Comparison of ENCODE assay signal across 9 mouse cellular contexts in genomic region chr5:21168689-21169345, GRCm38 (mm10). TPM values are rescaled to one million over a fixed set of nuclear protein-coding genes. Genes with fewer than 3 reads are reported as not detected.
A peak's percentile ranks its signal among the peaks of the same experiment; 100 is the strongest.
DNase-seq lines count a peak whose midpoint lies in the region; ATAC-seq and TF ChIP-seq lines count a peak whose summit lies in the region.
"Had no signal": no experiment of that assay in that cellular context is flagged by ENCODE, and none has a peak within 500 bp of the region (broad histone marks: within the 10 kb centered on the region; RNA-seq: fewer than 3 reads in every experiment).

No protein-coding gene starts in this region.

- no peaks in the 10 kb centered on the region for H3K27me3 ChIP-seq in hindbrain, embryonic 15.5 days
- H3K27me3 ChIP-seq in midbrain, postnatal 0 days (ENCODE audit: insufficient read depth, low read length), result no peaks in the 10 kb centered on the region

- peak; percentile 83 for ATAC-seq in hindbrain, embryonic 15.5 days (ENCODE audit: low FRiP score, low read depth)
- 0 out of 2 replicates have a peak, but pooled peaks have one; percentile 64 for ATAC-seq in midbrain, postnatal 0 days (ENCODE audit: low FRiP score)

- H3K9me3 ChIP-seq in hindbrain, embryonic 15.5 days, result no peaks in the 10 kb centered on the region
- no peaks in the 10 kb centered on the region for H3K9me3 ChIP-seq in midbrain, postnatal 0 days (ENCODE audit: low read length)
- H3K9me3 ChIP-seq: G1E had no signal

- no peak overlapping the region for H3K4me2 ChIP-seq in hindbrain, embryonic 15.5 days
- no peak overlapping the region for H3K4me2 ChIP-seq in midbrain, postnatal 0 days (ENCODE audit: low read depth, low read length, poor library complexity, severe bottlenecking)

- DNase-seq in gastrocnemius, postnatal 14 days, result peak; percentile 32
- no peak for DNase-seq in gastrocnemius, postnatal 36 days
- DNase-seq in right cerebral cortex, adult 18-20 months, result peak; percentile 41
- DNase-seq in right cerebral cortex, postnatal 14 days, result no peak
- DNase-seq in midbrain, postnatal 0 days (ENCODE audit: low spot score), result peak; percentile 78
- DNase-seq in ovary, postnatal 10 days (ENCODE audit: low spot score), result no peak
- DNase-seq in testis, postnatal 14 days (ENCODE audit: low spot score), result no peak

- H3K4me3 ChIP-seq in hindbrain, embryonic 15.5 days, result no peak overlapping the region
- no peak overlapping the region for H3K4me3 ChIP-seq in midbrain, postnatal 0 days (ENCODE audit: low read depth, low read length)

- no peak overlapping the region for H3K9ac ChIP-seq in hindbrain, embryonic 15.5 days
- H3K9ac ChIP-seq in midbrain, postnatal 0 days (replicated peaks; ENCODE audit: low read length, poor library complexity, severe bottlenecking), result no peak overlapping the region

- TF ChIP-seq CTCF in midbrain, postnatal 0 days (IDR thresholded peaks at IDR 0.05), result no peak

- 34% methylated on average over 8 of the region's 8 CpGs for WGBS in hindbrain, embryonic 15.5 days
- WGBS in midbrain, postnatal 0 days, result 30% methylated on average over 8 of the region's 8 CpGs

- H3K36me3 ChIP-seq in hindbrain, embryonic 15.5 days, result no peaks in the 10 kb centered on the region
- H3K36me3 ChIP-seq in midbrain, postnatal 0 days (ENCODE audit: insufficient read depth, low read length), result no peaks in the 10 kb centered on the region
- H3K36me3 ChIP-seq: G1E had no signal

- intact Hi-C loops in gastrocnemius, postnatal 14 days (cut with DNase I; ENCODE audit: low total_unique reads), result no loop called here
- intact Hi-C loops in gastrocnemius, postnatal 36 days (cut with DNase I), result no loop called here

- H3K4me1 ChIP-seq in hindbrain, embryonic 15.5 days (replicated peaks), result peaks cover 47% of the 10 kb centered on the region
- H3K4me1 ChIP-seq in midbrain, postnatal 0 days (ENCODE audit: insufficient read depth, low read length), result 0 out of 2 replicates have a peak, but pooled peaks cover 5% of the 10 kb centered on the region

- H3K27ac ChIP-seq in hindbrain, embryonic 15.5 days (replicated peaks), result peak overlapping the region; percentile 76
- 0 out of 2 replicates have a peak overlapping the region, but pooled peaks have one; percentile 13 for H3K27ac ChIP-seq in midbrain, postnatal 0 days (ENCODE audit: low read depth, low read length)

RNA-seq across cellular contexts. Expression of gene Gsap, which starts 17.2 kb away (rescaled TPM):
- 1 to 10 TPM; 2.1 to 2.4 TPM for total RNA-seq in gastrocnemius, postnatal 14 days (2021)
- total RNA-seq in gastrocnemius, postnatal 36 days (2021), result 1 to 10 TPM; 1.3 to 1.4 TPM
- polyA plus RNA-seq in hindbrain, embryonic 15.5 days (2015; fragmentation: Nextera tagmentation; extraction: Ambion mirVana), result 12.4 and 14.0 TPM in 2 replicates
- 7.2 and 8.2 TPM in 2 replicates for total RNA-seq in midbrain, postnatal 0 days (2014; rRNA removed)
- 5.3 and 5.6 TPM in 2 replicates for polyA plus RNA-seq in midbrain, postnatal 0 days (2015; fragmentation: Nextera tagmentation; extraction: Ambion mirVana)
- polyA plus RNA-seq: G1E had no signal

Comparison
In these comparisons a context has a peak if more than half of its experiments do, and no peak if none do; other contexts are left out.
1. DNase-seq: peak in gastrocnemius, postnatal 14 days (single experiment), right cerebral cortex, adult 18-20 months (single experiment) and midbrain, postnatal 0 days (single experiment); none in gastrocnemius, postnatal 36 days (0 of 2), right cerebral cortex, postnatal 14 days (single experiment), ovary, postnatal 10 days (single experiment) and testis, postnatal 14 days (single experiment).